Mouse (Mus musculus): ENCODE measurements around the gene Nfasc. TPM values are rescaled to one million over a fixed set of nuclear protein-coding genes. Genes with fewer than 3 reads are reported as not detected.

Nfasc gene
- total RNA-seq, 2 experiments from 2014 or later = 155 to 161 TPM

- Histone ChIP-seq H3K27ac (no peak overlapping the region), H3K4me3 (no peak overlapping the region)
- intact Hi-C loops (cut with DNase I) = no loop called here
- no peak for TF ChIP-seq CTCF (IDR thresholded peaks at IDR 0.05)
- DNase-seq (ENCODE audit: extremely low spot score in 1 of 2, low spot score in 2 of 2) = no peak
These were observed 212.8 kb downstream of the Nfasc start for GRCm38 (mm10) chr1:132528647-132529334.

GRCm38 (mm10) chr1:132528071-132528470 is 213.5 kb downstream of the Nfasc start:
- H3K4me3 ChIP-seq = no peak overlapping the region
- intact Hi-C loops (cut with DNase I) = no loop called here
- no peak for DNase-seq (ENCODE audit: extremely low spot score in 1 of 2, low spot score in 2 of 2)
- TF ChIP-seq CTCF (IDR thresholded peaks at IDR 0.05) = no peak
- H3K27ac ChIP-seq = no peak overlapping the region

GRCm38 (mm10) chr1:132525832-132526231 is 215.8 kb downstream of the Nfasc start:
- intact Hi-C loops (cut with DNase I) = loop anchor here (1.0 kb wide), 2 partner anchors 68 to 211 kb away; no protein-coding TSS in a partner anchor
- H3K4me3 ChIP-seq = no peak overlapping the region
- DNase-seq (ENCODE audit: extremely low spot score in 1 of 2, low spot score in 2 of 2) = peak; percentile 79 to 84
- peak; percentile 93 for TF ChIP-seq CTCF (IDR thresholded peaks at IDR 0.05)
- peak overlapping the region; percentile 69 for H3K27ac ChIP-seq

- no peak for DNase-seq (ENCODE audit: extremely low spot score in 1 of 2, low spot score in 2 of 2)
- intact Hi-C loops (cut with DNase I) = no loop called here
- Histone ChIP-seq H3K4me3 (no peak overlapping the region), H3K27ac (no peak overlapping the region)
- TF ChIP-seq CTCF (IDR thresholded peaks at IDR 0.05) = peak; percentile 55
These were observed 217.7 kb downstream of the Nfasc start for GRCm38 (mm10) chr1:132523920-132524319.

DNA sequence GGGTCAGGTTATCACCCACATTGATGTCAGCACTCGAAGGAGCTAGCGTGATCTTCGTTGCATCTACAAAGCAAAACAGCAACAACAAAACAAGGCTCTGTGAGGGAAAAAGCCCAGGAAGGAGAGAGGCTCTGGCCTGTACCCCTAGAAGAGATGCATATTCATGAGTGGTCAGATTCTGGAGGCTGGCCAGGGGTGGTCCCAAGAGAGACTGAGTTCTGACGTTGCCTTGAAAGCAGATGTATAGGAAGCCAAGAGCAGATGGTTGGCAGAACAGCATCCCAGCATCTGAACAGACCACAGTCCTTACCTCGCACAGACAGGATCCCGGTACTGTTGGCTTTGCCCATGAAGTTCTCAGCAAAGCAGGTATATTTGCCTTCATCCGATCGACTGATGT is 218.5 kb downstream of the Nfasc start:
- no peak for DNase-seq (ENCODE audit: extremely low spot score in 1 of 2, low spot score in 2 of 2)
- intact Hi-C loops (cut with DNase I) = no loop called here
- H3K27ac ChIP-seq = no peak overlapping the region
- no peak for TF ChIP-seq CTCF (IDR thresholded peaks at IDR 0.05)
- H3K4me3 ChIP-seq = no peak overlapping the region

DNA sequence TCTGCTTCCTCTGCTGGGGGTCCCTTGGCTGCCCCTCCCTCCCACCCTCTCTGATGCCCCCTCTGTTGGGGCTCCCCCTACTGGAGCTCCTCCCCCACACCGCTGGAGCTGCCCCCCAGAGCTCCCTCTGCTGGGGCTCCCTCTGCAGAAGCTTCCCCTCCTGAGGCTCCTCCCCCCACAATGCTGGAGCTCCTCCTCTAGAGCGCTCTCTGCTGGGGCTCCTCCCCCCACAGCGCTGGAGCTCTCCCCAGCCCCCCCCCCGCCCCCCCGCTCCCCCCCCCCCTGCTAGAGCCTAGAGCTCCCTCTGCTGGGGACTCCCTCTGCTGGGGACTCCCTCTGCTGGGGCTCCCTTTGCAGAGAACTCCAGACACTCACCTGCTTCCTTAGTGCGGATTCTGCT is 220.8 kb downstream of the Nfasc start:
- intact Hi-C loops (cut with DNase I) = no loop called here
- DNase-seq (ENCODE audit: extremely low spot score in 1 of 2, low spot score in 2 of 2) = peak; percentile 36 to 65
- TF ChIP-seq CTCF (IDR thresholded peaks at IDR 0.05) = peak; percentile 40
- H3K27ac ChIP-seq = no peak overlapping the region
- no peak overlapping the region for H3K4me3 ChIP-seq

DNA sequence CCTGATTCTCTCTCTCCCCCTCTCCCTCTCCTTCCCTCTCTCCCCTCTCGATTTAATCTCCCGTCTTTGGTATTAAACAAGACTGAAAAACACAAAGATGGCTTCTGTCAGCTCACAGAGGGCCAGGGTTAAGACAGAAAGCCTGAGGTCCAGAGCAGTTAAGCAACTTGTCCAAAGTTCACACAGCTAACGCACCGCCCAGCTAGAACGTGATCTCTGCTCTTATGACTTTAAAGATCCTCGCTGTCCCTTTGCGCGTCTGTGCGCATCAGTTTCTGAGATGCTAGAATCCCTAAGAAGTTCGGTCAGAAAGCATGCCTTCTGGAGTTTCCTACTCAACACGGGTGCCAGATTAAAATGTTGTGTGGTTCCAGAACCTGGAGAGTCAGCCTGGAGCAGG is 221.9 kb downstream of the Nfasc start:
- intact Hi-C loops (cut with DNase I) = no loop called here
- no peak for TF ChIP-seq CTCF (IDR thresholded peaks at IDR 0.05)
- no peak overlapping the region for H3K4me3 ChIP-seq
- no peak overlapping the region for H3K27ac ChIP-seq
- no peak for DNase-seq (ENCODE audit: extremely low spot score in 1 of 2, low spot score in 2 of 2)

GRCm38 (mm10) chr1:132518621-132519020 is 223.0 kb downstream of the Nfasc start:
- intact Hi-C loops (cut with DNase I) = no loop called here
- no peak for TF ChIP-seq CTCF (IDR thresholded peaks at IDR 0.05)
- H3K27ac ChIP-seq = no peak overlapping the region

DNA sequence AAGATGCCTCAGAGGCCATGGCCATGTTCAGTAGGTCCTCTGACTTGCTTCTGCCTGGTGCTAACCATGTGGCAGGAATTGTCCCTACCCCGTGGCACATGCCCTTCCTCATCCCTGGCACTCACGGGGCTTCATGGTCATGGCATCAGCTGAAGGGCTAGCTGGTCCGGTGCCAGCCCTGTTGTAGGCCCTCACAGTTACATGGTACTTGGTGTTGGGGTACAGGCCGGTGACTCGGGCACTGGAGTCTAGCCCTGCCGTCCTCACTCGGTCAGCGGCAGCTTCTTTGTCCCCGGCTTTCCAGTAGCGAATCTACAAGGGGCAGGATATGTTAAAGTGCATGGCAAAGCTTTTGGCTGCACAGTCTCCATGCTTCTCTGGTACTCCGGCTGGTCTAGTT is 224.8 kb downstream of the Nfasc start:
- Histone ChIP-seq H3K4me3 (no peak overlapping the region), H3K27ac (no peak overlapping the region)
- DNase-seq (ENCODE audit: extremely low spot score in 1 of 2, low spot score in 2 of 2) = no peak
- intact Hi-C loops (cut with DNase I) = no loop called here
- TF ChIP-seq CTCF (IDR thresholded peaks at IDR 0.05) = no peak

More at GRCm38 (mm10) chr1:132518621-132519020, 223.0 kb downstream of the Nfasc start:
- no peak overlapping the region for H3K4me3 ChIP-seq
- DNase-seq (ENCODE audit: extremely low spot score in 1 of 2, low spot score in 2 of 2) = no peak

GRCm38 (mm10) chr1:132515339-132515738 is 226.3 kb downstream of the Nfasc start:
- no peak for TF ChIP-seq CTCF (IDR thresholded peaks at IDR 0.05)
- H3K4me3 ChIP-seq = no peak overlapping the region
- H3K27ac ChIP-seq = no peak overlapping the region
- no peak for DNase-seq (ENCODE audit: extremely low spot score in 1 of 2, low spot score in 2 of 2)
- intact Hi-C loops (cut with DNase I) = no loop called here

Other genes with a start within 250 kb of the Nfasc start
- gene Tmem81, start 235.6 kb downstream of the Nfasc start, total RNA-seq (2021) = 1 to 10 TPM; 3.9 to 4.4 TPM
- 10 to 100 TPM; 69.6 to 78.8 TPM for gene Cntn2, start 198.5 kb downstream of the Nfasc start, total RNA-seq (2021)
- 10 to 100 TPM; 91.8 to 99.9 TPM for gene Lrrn2, start 138.5 kb upstream of the Nfasc start, total RNA-seq (2021)

Measured in left cerebral cortex, adult 2 months (tissue).